Mouse (Mus musculus) spleen, adult 2 months (tissue): ENCODE data around the gene Irf3. TPM values are rescaled to one million over a fixed set of nuclear protein-coding genes. Genes with fewer than 3 reads are reported as not detected.

Source experiments
- DNase-seq, 2 experiments: peaks; one replicate each; pipeline versions ENCODE4 v3.0.0 to v3.0.0-alpha.2; 2012 to 2021; ENCODE audit warnings: low spot score in 2 of 2, low read depth in 1 of 2
- H3K27ac ChIP-seq: fragments of 200-500 bp; 2 replicates; pipeline ENCODE4 v1.5.1; 2012; ENCODE audit warnings: low read length, inconsistent platforms; ENCODE audit not compliant: insufficient read depth
- H3K27me3 ChIP-seq: fragments of 200-500 bp; 2 replicates; pipeline ENCODE4 v1.6.1; 2012; ENCODE audit warnings: mild to moderate bottlenecking, moderate library complexity, low read length, inconsistent platforms; ENCODE audit not compliant: control insufficient read depth, insufficient read depth
- H3K36me3 ChIP-seq: fragments of 200-500 bp; 2 replicates; pipeline ENCODE4 v1.6.1; 2012; ENCODE audit warnings: mild to moderate bottlenecking, low read length, inconsistent platforms; ENCODE audit not compliant: control insufficient read depth, insufficient read depth
- H3K4me1 ChIP-seq: fragments of 200-500 bp; 2 replicates; pipeline ENCODE4 v1.6.1; 2011; ENCODE audit warnings: inconsistent platforms; ENCODE audit not compliant: control insufficient read depth, insufficient read depth, insufficient read length
- H3K4me3 ChIP-seq: fragments of 200-500 bp; 2 replicates; pipeline ENCODE4 v1.5.1; 2011; ENCODE audit warnings: mild to moderate bottlenecking, inconsistent platforms; ENCODE audit not compliant: insufficient read depth, insufficient read length; ENCODE audit errors: extremely low read depth
- CTCF ChIP-seq: fragments of 200-500 bp; IDR thresholded peaks from 2 replicates; pipeline ENCODE4 v1.5.1; 2011; ENCODE audit warnings: mild to moderate bottlenecking, inconsistent platforms; ENCODE audit not compliant: insufficient read depth, insufficient read length, insufficient replicate concordance; ENCODE audit errors: extremely low read depth
- POLR2A ChIP-seq: fragments of 200-500 bp; IDR thresholded peaks from 2 replicates; pipeline ENCODE4 v1.6.1; 2011; ENCODE audit warnings: low read depth, low read length, inconsistent platforms
- WGBS: fragments of 180-500 bp; shearing (Covaris S2); methylation state at CpG from one replicate; pipeline ENCODE4 v1.1.7; 2018; 5-methylcytosine and 5-hydroxymethylcytosine counted together
- polyA plus RNA-seq: library from polyadenylated mRNA; depleted of rRNA; stranded (reverse); fragments of >200 nt; gene quantifications from 2 replicates; pipeline ENCODE4 v1.2.3, GENCODE M21; 2012

Irf3 gene
- polyA plus RNA-seq, 1 experiment = 134 TPM

- Histone ChIP-seq H3K27ac (no peak overlapping the region), H3K4me1 (peaks cover 10% of the 10 kb centered on the region; the same call in 1 of the 2 replicates), H3K4me3 (no peak overlapping the region), H3K27me3 (no peaks in the 10 kb centered on the region), H3K36me3 (peaks cover 10% of the 10 kb centered on the region)
- WGBS = 94% methylated on average over 3 of the region's 3 CpGs
- TF ChIP-seq CTCF = no peak
- TF ChIP-seq POLR2A = no peak
- no peak for DNase-seq
Observed at GRCm38 (mm10) chr7:45014096-45014451, 16.6 kb downstream of the Irf3 start.

GRCm38 (mm10) chr7:45015344-45015956, 18.0 kb downstream of the Irf3 start:
- Histone ChIP-seq H3K36me3 (peaks cover 10% of the 10 kb centered on the region), H3K27me3 (no peaks in the 10 kb centered on the region), H3K4me3 (peak overlapping the region; percentile 81), H3K27ac (peak overlapping the region; percentile 68), H3K4me1 (peaks cover 13% of the 10 kb centered on the region; the same call in 1 of the 2 replicates)
- TF ChIP-seq POLR2A (no peak), CTCF (no peak)
- no peak for DNase-seq
- WGBS = 1% methylated on average over 20 of the region's 20 CpGs

GRCm38 (mm10) chr7:45015957-45016612, 18.6 kb downstream of the Irf3 start, which contains the start of gene Scaf1:
TSS of gene Scaf1 (minus strand) at chr7:45016363.
- TF ChIP-seq POLR2A (no peak; the same call in 1 of the 2 replicates), CTCF (no peak)
- peak; percentile 99 for DNase-seq
- 1% methylated on average over 69 of the region's 69 CpGs for WGBS
- peaks cover 13% of the 10 kb centered on the region; the same call in 1 of the 2 replicates for H3K4me1 ChIP-seq
- no peaks in the 10 kb centered on the region for H3K27me3 ChIP-seq
- peak within 1 kb of the TSS; percentile 89 for H3K27ac ChIP-seq
- peak within 1 kb of the TSS; percentile 81 for H3K4me3 ChIP-seq
- peaks cover 10% of the 10 kb centered on the region for H3K36me3 ChIP-seq

GRCm38 (mm10) chr7:45016761-45017160, 19.3 kb downstream of the Irf3 start:
- TF ChIP-seq POLR2A (no peak), CTCF (no peak)
- Histone ChIP-seq H3K27ac (peak overlapping the region; percentile 89), H3K4me3 (peak overlapping the region; percentile 72), H3K4me1 (peaks cover 13% of the 10 kb centered on the region; the same call in 1 of the 2 replicates), H3K36me3 (peaks cover 6% of the 10 kb centered on the region), H3K27me3 (no peaks in the 10 kb centered on the region)
- no peak for DNase-seq
- under 1% methylated on average over 4 of the region's 4 CpGs for WGBS

DNA sequence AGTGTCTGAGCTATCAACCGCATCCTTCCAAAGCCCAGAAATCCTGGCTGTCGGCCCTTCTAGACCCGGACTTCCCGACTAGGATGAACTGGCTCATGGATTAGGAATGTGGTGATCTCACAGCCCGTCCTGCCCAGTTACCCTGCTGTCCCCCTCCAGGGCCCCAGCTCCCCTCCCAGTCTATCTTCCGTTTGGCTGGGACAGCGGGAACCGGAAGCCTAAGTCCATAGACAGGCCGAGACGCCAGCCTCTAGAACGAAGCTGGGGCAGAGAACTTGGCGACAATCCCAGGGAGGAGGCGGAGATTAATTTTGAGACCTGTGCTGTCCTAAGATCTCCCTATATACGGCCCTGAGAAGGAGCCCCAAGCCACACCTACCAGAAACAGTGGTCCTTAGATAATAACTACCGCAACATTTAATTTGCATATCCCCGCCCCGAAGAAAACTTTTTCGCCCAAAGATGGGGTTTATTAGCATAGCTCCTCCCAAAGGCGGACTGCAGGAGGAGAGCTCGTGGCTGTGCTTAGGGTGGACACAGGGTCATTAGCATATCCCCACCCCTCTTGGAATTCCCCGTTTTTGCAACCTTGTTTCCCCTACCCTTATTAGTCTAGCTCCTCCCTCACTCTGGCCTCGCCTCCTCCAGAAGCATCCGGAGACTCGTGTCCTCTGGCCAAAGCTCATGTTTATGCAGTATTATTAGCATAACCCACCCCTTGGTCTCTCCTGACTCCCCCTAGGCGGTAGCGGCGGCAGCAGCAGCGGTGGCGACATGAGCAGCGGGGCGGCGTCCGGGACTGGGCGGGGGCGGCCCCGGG, 20.0 kb downstream of the Irf3 start, which contains the start of gene Rras:
Gene Rras (plus strand): TSS at position 720 of the 820 bp plus-strand sequence.
- peak; percentile 92 to 99 for DNase-seq
- Histone ChIP-seq H3K36me3 (peaks cover 2% of the 10 kb centered on the region), H3K27ac (peak within 1 kb of the TSS; percentile 89), H3K4me1 (peaks cover 13% of the 10 kb centered on the region; the same call in 1 of the 2 replicates), H3K4me3 (peak within 1 kb of the TSS; percentile 72), H3K27me3 (no peaks in the 10 kb centered on the region)
- WGBS = 1% methylated on average over 35 of the region's 36 CpGs
- TF ChIP-seq POLR2A (no peak; the same call in 1 of the 2 replicates), CTCF (no peak)

- Histone ChIP-seq H3K27me3 (no peaks in the 10 kb centered on the region), H3K4me1 (peaks cover 13% of the 10 kb centered on the region; the same call in 1 of the 2 replicates), H3K4me3 (peak overlapping the region; percentile 19; the same call in 1 of the 2 replicates), H3K36me3 (no peaks in the 10 kb centered on the region; the same call in 1 of the 2 replicates), H3K27ac (peak overlapping the region; percentile 43; the same call in 1 of the 2 replicates)
- no peak for DNase-seq
- TF ChIP-seq CTCF (no peak), POLR2A (no peak)
- WGBS = 39% methylated on average over 8 of the region's 8 CpGs
Observed at GRCm38 (mm10) chr7:45019031-45019571, 21.7 kb downstream of the Irf3 start.
